Mouse (Mus musculus) spleen, postnatal 10 days (tissue): ENCODE data around the gene Gm45208.
"Not testable (repeated sequence)": the region's sequence is repeated elsewhere in the genome, so short reads cannot be mapped to it uniquely, and the experiment has no call there.

Source experiments
- DNase-seq, 2 experiments: peaks; one replicate each; pipeline ENCODE4 v3.0.0; 2021 to 2022; ENCODE audit warnings: low spot score in 2 of 2

The Gm45208 gene

DNA sequence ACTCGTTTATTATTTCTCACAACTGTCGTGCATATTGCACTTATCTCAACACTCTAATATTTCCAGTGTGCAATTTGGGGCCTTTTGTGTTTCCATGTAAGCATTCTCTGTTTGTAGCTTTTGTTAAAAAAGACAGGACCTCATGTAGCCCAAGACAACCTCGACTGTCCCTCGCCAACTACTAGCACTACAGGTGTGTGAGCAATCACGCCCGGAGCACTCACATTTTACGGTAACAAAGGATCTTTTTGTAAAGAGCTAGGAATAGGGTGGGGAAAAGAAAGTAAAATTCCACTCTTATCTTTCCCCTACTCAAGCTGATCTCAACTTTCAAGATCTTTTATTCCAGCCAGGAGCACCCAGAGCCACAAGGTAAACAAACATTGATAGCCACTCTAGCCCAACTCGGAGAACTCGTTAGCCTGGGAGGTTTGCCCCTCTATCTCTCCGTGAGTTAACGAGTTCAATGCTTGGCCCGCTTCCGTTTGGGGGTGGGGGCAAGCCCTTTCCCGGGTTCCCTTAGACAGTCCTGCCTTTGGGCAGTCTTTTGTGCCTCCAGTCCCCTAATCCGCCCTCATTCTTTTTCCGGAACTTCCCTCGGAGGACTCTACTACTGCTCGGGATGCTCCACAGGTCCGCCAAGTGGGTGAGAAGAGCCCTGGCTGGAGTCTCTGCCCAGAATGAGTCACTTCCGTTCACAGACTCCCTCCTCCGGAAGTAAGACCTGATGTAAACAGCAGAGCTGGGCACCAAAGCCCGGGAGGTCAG lies at the start of gene Gm45208:
TSS of gene Gm45208 (plus strand) at position 732 of the 768 bp plus-strand sequence.
- peak; percentile 72 to 73 for DNase-seq

DNA sequence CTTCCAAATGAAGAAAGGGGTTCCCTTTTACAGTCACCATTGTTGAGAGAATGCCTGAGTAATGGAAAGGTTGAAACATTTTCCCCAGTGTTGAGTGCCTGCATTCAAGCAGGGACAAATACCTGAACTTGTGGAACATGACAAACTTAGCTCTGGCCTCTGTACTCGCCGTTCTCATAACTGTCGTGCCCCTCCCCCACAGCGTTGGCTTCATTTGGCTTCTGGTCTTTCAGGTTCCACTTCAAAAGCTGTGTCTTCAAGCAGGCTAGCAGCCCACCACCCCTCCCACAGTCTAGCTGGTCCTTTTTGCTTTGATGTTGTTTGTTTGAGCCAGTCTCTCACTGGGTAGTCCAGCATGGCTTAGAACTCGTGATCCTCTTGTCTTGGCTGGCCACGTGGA lies 49.3 kb upstream of the Gm45208 start:
- DNase-seq, result no peak

DNA sequence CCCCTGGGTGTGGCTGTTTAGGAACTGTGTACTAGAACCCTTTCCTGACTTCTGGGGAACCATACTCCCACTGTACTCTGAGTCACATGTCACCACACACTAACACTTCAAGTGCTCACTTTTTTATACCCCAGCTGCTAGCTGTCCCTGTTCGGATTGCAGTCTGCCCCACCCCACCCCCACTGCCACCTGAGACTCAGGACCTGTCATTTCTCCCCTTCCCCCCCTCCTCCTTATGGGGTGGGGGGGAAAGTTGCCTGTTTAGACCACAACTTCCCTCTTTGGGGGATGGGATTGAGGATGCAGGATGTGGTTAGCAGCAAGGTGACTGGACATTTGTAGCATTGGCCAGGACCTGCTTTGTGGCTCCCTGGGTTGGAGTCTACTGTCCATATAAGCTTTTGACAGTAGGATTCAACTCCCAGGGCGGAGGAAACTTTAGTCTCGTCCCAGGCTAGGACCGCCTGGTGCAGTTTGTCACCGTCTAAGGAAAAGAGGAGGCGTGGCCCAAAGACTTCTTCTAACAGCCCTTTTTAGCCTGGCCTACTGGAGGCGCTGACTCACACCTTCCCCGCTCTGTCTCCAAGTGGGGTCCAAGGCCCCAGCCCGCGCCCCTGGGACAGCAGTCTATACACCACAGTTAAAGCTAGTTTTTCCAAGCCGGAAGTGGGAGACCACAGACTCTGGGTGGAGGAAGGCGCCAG lies 48.3 kb upstream of the Gm45208 start:
- DNase-seq, result peak in 1 of 2 experiments; percentile 58

DNA sequence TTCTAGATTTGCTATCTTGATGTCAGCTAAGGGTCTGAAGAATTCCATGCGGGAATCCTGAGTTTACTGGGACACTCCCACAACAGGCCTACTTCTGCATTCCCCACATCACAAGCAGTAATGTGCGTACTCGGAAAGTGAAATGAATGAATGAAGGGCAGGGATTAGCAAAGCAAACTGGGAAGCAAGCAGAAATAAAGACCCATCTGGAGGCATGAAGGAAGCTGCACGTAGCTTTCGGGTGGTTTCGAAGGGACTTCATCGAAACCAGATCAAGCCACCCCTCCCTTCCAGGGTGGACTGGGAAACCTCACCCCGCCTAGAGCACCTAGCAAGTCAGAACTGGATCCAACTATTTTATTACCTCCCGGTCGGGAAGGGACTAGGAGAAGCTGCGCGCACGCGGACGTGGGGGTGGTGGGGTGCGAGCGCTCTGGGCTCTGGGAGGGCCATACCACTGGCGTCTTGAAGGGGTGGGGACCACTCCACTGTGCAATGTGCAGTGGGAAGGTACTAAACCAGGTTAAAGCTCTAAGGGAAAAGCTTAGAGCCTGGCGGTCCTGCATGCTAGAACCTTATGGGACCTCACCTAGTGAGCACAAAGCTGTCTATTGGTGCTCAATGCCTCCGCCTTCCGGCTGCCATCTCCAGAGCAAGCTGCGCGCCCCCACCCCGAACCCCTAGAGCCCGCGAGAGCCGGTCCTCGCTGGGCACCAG lies 47.6 kb upstream of the Gm45208 start:
- DNase-seq, result peak in 1 of 2 experiments; percentile 35

DNA sequence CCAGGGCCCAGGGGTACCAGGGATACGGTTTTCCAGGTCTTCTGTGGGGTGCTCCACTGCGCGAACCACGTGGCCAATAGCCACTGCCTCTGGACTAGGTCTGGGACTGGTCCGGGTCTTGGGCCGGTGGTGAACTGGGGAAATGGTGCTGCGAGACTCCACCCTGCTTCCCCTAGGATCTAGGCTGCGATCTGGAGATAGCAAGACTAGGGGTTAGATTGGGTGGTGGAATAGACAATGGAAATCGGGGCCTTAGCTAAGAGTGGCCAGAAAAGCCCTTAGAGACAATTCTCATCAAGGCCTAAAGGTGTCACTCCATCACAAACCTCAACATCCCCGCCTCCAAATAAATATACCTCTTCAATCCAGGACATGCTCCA lies 47.1 kb upstream of the Gm45208 start:
- DNase-seq, result no peak

DNA sequence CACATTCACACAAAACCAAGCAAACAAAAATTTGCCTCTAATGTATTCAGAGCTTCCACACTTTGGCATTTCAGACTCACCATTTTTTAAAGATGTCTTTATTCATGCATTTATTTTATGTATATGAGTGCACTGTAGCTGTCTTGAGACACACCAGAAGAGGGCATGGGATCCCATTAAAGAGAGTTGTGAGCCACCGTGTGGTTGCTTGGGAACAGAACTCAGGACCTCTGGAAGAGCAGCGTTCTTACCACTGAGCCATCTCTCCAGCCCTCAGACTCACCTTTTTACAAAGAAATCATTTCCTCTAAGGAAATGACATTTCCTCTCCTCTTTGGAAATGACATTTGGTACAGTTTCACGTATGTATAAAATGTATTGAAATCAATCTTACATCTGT lies 43.1 kb upstream of the Gm45208 start:
- no peak for DNase-seq

DNA sequence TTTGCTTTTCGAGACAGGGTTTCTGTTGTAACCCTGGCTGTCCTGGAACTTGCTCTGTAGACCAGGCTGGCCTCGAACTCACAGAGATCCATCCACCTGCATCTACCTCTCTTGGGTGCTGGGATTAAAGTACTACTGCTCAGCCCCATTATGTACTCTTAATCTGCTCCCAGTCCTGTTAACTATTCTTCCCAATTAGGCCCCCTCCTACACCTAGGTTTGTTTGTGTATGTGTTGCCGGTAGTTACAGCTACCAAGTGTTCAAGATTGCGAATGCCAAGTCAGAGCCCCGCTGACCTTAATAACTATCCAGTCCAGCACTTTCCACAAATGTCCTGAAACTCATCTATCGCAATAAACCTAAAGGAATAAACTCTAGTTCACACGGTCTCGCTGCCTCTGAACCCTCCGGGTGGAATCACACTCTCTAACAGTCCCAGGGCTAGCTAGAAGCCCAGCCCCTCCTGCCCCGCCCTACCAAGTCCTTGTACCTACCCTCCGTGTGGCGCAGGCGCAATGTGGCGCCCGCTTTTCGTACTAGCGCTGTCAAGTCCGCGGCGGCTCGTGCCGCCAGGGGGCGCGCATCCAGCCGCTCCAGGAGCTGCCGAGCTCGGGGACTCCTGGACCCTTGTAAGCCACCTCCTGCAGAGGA lies 42.5 kb upstream of the Gm45208 start:
- DNase-seq, result peak; percentile 72 to 90

DNA sequence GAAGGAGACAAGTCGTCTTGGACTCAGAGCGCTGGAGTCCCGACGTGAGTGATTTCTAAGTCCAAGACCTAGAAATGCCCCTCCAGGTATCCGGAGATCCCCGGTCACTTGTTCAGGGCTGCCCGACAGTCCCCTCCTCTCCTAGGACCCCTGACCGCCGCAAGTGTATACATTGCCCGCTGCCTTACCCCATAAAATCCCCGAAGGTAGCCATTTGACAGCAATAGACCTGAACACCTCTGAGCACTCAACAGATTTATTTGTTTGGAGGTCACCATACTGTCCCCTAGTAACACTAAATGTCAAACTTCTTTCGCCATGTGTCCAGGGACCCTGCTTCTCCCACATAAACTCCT lies 42.0 kb upstream of the Gm45208 start:
- no peak for DNase-seq

DNA sequence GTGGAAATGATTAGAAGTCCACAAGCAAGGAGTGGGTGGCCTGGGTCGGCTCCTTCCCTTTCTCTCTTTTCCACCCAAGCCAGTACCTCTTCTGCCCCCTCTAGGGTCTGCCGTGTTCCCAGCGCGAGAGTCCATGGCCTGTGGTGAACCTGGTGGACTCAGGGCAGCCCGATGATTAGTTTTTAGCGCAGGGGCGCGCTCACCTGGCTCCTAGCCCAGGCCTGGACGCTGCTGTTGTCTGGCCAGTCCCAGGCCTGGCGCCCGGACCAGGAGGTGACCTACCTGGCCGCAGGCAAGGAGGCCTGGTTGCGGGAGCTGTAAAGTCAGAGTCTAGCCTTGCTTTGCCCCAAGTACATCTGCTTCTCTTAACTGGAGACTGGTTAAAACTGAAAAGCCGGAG lies 41.2 kb upstream of the Gm45208 start, which contains the start of gene Magix:
TSS of gene Magix (minus strand) at position 388 of the 400 bp plus-strand sequence.
- no peak for DNase-seq

DNA sequence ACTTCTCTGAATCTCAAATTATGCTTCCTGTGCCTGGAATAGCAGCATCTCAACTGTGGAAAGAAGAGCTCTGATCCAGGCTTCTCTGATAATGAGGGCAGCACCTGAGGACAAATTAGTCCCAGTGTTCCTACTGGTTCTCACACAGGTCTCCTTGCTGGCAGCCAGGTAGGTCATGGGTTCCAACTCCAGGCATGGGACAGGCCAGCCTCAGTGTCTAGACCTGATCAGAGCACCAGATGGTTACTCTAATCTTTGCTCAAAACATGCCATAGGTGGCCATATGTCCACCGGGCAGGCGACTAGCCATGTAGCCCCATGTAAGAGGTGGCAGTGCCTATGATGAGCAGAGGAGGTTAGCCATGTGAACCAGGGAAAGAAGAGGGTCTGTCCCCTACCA lies 33.7 kb upstream of the Gm45208 start:
- no peak for DNase-seq

DNA sequence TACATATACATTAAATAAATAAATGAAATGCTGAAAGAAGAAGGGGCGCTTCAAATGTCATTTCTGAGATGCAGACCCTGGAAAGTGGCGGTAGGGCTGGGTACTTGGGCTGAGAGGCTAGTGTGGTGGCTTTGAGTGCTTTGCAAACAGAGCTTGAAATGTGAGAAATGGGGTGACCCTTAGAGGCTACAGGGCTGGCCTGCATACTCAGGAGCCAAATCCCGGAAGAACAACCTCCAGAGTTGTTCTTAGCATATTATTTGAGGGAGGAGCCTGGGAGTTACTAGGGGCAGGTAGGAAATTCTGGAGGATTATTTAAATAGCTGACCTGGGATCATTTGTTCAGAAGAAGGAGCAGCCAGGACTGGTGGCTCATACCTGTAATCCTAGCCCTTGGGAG lies 31.6 kb upstream of the Gm45208 start:
- DNase-seq, result no peak

DNA sequence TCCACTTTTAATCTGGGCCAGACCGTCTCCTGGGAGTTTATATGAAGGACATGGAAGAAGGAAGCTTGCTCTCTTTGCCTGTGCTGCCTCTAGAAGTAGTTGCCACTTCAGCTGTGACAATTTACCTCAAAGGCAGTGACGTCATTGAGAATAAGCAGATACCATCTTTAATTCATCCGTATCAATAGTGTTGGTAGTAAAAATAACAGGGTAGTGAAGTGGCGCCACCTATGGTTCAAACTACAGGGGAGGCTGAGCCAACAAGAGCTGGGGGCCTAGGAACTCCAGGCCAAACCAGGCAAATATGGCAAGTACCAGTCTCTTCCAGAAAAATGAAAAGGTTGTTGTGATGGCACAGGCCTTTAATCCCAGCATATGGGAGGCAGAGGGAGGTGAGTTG lies 29.2 kb upstream of the Gm45208 start:
- peak in 1 of 2 experiments; percentile 51 for DNase-seq

DNA sequence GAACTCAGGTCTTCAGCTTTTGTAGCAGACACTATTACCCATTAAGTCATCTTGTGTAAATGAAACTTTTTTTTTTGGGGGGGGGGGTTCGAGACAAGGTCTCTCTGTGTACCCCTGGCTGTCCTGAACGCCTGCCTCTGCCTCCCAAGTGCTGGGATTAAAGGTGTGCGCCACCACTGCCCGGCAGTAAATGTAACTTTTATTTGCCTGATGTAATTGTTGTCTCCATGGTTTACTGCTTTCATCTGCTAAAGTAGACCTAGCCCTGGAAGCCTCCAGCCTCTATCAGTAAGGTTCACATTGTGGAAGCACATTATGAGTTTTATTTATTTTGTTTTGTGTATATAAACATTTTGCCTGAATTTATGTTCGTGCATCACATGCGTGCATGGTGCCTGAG lies 25.5 kb upstream of the Gm45208 start:
- DNase-seq, result no peak

DNA sequence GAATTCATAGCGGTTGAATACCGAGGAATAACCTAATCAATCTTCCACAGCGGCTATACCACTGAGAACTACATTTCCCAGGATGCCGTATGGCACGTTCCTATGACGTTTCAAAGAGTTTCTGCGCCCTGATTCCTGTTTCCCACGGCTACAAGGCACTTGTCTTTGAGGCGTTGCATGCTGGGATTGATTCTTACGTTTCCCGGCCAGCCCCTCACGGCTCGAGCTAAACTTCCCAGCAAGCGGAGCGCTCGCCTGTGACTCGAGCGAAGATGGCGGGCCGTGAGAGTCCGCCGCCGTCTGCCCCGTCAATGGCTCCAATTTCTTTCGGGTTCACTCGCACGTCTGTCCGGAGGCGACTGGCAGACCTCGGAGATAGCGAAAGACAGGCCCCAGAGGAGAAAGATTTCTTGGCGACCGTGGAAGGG lies 25.1 kb upstream of the Gm45208 start, which contains the start of gene Gpkow:
TSS of gene Gpkow (plus strand) at position 178 of the 428 bp plus-strand sequence.
- DNase-seq, result peak; percentile 60 to 85

DNA sequence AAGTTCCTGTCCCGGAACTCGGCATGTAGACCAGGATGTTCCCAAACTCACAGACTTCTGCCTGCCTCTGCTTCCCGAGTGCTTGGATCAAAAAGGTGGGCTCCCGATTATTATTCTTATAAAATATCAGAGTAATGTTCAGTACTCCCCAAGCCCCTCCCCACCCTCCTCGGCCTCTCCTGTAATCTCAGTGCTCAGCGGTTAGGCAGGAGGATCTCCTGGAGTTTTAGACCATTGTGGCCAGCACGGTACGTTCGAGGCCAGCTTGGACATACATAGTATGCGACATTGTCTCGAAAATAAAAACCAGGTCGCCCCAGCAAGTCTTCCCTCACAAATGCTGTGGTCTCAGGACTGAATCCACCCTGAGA lies 8.3 kb upstream of the Gm45208 start:
- not testable (repeated sequence) for DNase-seq

DNA sequence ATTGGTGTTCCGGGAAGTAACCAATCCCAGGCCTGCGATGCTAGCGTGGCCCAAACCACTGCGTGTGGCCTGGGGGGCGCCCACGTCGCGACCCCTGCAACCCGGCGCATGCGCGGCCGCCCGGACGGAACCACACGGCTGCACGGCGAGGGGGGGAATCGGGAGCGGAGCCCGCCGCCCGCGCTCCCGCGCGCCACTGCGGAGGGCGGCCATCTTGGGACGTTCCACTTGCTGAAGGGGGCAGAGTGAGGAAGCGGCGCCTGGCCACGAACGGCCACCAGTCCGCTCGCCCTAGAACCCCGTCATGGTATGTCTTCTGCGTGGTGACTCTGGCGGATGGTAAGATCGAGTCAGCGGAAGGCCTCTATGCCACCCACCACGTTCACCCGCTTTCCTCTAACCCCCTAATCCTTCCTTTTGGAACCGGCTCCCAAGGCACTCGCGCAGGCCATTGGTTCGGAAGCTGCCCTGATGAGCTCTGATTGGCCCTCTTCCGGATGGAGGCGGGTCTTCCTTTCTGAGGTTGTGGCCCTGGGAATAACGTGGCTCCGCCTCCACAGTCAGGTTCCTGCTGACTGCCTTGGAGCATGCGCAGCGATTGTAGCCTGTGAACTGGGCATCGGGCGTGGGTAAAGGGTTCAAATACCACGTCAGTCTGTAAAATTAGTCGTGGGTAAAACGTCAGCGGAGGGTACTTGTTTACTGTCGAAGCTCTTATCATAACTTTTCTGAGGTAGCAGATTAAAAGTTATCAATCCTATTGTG lies 7.7 kb upstream of the Gm45208 start, which contains the start of gene Wdr45:
TSS of gene Wdr45 (plus strand) at position 199 of the 765 bp plus-strand sequence.
- peak; percentile 79 to 94 for DNase-seq

DNA sequence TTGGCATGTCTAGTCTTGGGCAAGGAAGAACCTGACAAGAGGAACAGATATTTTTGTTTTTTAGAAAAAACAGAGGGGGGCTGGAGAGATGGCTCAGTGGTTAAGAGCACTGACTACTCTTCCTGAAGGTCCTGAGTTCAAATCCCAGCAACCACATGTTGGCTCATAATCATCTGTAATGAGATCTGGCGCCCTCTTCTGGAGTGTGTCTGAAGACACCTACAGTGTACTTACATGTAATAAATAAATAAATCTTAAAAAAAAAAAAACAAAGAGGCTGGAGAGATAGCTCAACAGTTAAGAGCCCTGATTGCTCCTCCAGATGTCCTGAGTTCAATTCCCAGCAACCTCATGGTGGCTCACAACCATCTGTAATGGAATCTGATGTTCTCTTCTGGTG lies 6.0 kb upstream of the Gm45208 start:
- DNase-seq, result not testable (repeated sequence)

DNA sequence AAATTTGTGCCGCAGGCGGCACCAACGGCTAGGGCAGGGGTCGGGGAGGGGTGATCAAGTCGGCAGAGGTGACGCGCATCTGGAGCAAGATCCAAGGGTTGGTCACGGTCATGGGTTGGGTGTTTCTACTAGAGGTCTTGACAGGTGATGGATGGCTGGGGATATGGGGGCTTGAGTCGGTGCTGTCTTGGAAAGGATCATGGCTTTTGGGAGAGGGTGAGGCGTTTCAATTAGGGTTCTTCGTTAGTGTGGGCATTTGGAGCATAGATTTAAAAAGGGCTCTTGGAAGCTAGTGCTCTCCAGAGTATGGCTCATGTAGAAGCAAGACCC lies 202 bp downstream of the Gm45208 start:
- DNase-seq, result no peak

DNA sequence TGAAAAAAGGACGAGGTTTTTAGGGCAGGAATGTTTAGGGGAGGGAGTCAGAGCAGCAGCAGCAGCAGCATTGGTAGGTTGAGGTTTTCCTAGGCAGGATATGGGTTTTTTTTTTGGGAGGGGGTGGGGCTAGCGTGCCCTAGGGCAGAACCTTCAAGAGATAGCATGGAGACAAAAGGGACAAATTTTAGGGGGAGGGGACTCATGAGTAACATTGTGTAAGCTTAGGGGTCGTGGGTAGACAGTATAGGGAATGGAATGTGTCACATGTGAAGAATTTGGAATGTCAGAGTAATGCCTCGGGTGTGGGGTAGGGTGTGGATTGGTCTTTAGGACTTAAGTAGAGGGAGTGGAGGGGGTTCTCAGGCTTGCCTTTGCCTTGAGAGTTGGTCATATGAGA lies 646 bp downstream of the Gm45208 start:
- DNase-seq, result no peak

DNA sequence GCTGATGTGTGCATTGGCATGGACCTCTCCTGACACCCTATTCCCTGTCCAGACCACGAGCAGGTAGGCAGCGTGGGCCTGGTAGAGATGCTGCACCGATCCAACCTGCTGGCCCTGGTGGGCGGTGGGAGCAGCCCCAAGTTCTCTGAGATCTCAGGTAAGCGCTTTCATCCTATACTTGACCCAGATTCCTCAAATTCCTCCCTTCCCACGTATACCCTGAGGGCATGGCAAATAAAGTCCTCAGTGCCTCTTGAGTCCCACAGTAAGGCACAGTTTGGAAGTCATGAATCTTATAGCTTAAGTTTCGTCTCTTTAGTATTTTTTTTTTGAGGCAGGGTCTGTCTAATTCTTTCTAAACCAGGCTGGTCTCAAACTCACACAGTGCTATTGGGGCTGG lies 2.1 kb downstream of the Gm45208 start:
- no peak for DNase-seq

DNA sequence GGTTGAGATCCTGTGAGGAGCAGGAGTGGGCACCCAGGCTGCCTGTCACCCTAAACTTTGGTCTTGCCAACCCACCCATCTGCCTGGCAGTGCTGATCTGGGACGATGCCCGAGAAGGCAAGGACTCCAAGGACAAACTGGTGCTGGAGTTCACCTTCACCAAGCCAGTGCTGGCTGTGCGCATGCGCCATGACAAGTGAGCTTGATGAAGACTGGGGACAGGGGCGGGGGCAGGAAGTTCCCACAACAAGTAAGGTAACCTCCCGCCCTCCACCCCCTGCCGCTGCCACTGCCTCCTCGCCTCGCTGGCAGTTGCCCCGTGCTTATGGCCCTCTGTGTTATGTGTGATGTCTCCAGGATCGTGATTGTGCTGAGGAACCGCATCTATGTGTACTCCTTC lies 3.8 kb downstream of the Gm45208 start:
- no peak for DNase-seq
